Mouse (Mus musculus) layer of hippocampus, adult 9-11 months (tissue): ENCODE measurements at regions not wholly inside any gene's neighbourhood (a gene's known extent, or its start where the extent isn't known, plus 50 kb on each side); places are given as distances from the start of the nearest gene placed in this dataset.

Experiments used
- DNase-seq: peaks from one replicate; pipeline ENCODE4 v3.0.0; 2022

- DNase-seq = no peak
These were observed 255.3 kb downstream of the Foxa2 start for GRCm38 (mm10) chr2:147791434-147791833.

GRCm38 (mm10) chr2:147789877-147790276, 256.9 kb downstream of the Foxa2 start:
- DNase-seq = no peak

GRCm38 (mm10) chr2:147789268-147789667, 257.5 kb downstream of the Foxa2 start:
- DNase-seq = peak; percentile 11

GRCm38 (mm10) chr2:147788001-147788400, 258.8 kb downstream of the Foxa2 start:
- no peak for DNase-seq

GRCm38 (mm10) chr2:147782496-147782895, 264.3 kb downstream of the Foxa2 start:
- no peak for DNase-seq

GRCm38 (mm10) chr2:147776316-147776715, 270.5 kb downstream of the Foxa2 start:
- no peak for DNase-seq

GRCm38 (mm10) chr2:147772579-147772978, 274.2 kb downstream of the Foxa2 start:
- no peak for DNase-seq

GRCm38 (mm10) chr2:147753089-147753488, 293.7 kb downstream of the Foxa2 start:
- DNase-seq = no peak

- DNase-seq = no peak
These were observed 294.9 kb downstream of the Foxa2 start for GRCm38 (mm10) chr2:147751831-147752230.

- DNase-seq = no peak
These were observed 298.8 kb downstream of the Foxa2 start for GRCm38 (mm10) chr2:147748006-147748405.

GRCm38 (mm10) chr2:147743908-147744307, 302.9 kb downstream of the Foxa2 start:
- DNase-seq = no peak

GRCm38 (mm10) chr2:147738307-147738872, 308.4 kb downstream of the Foxa2 start:
- DNase-seq = peak; percentile 44

GRCm38 (mm10) chr2:147727396-147727795, 319.4 kb downstream of the Foxa2 start:
- no peak for DNase-seq

GRCm38 (mm10) chr2:147718936-147719335, 327.8 kb downstream of the Foxa2 start:
- no peak for DNase-seq

GRCm38 (mm10) chr2:147717484-147717947, 329.3 kb downstream of the Foxa2 start:
- DNase-seq = no peak

GRCm38 (mm10) chr2:147715791-147716190, 331.0 kb downstream of the Foxa2 start:
- DNase-seq = no peak

GRCm38 (mm10) chr2:147710593-147711265, 336.0 kb downstream of the Foxa2 start:
- peak; percentile 5 for DNase-seq

GRCm38 (mm10) chr2:147709799-147710198, 337.0 kb downstream of the Foxa2 start:
- no peak for DNase-seq

GRCm38 (mm10) chr2:147707156-147707555, 339.6 kb downstream of the Foxa2 start:
- no peak for DNase-seq

- DNase-seq = no peak
These were observed 342.3 kb downstream of the Pax1 start for GRCm38 (mm10) chr2:147703981-147704380.

- DNase-seq = no peak
These were observed 340.8 kb downstream of the Pax1 start for GRCm38 (mm10) chr2:147702330-147703063.

- DNase-seq = no peak
These were observed 337.9 kb downstream of the Pax1 start for GRCm38 (mm10) chr2:147699524-147700081.

- no peak for DNase-seq
These were observed 330.2 kb downstream of the Pax1 start for GRCm38 (mm10) chr2:147691896-147692295.
